Mouse (Mus musculus): ENCODE measurements around the gene Zc3h15.

The Zc3h15 gene

DNA sequence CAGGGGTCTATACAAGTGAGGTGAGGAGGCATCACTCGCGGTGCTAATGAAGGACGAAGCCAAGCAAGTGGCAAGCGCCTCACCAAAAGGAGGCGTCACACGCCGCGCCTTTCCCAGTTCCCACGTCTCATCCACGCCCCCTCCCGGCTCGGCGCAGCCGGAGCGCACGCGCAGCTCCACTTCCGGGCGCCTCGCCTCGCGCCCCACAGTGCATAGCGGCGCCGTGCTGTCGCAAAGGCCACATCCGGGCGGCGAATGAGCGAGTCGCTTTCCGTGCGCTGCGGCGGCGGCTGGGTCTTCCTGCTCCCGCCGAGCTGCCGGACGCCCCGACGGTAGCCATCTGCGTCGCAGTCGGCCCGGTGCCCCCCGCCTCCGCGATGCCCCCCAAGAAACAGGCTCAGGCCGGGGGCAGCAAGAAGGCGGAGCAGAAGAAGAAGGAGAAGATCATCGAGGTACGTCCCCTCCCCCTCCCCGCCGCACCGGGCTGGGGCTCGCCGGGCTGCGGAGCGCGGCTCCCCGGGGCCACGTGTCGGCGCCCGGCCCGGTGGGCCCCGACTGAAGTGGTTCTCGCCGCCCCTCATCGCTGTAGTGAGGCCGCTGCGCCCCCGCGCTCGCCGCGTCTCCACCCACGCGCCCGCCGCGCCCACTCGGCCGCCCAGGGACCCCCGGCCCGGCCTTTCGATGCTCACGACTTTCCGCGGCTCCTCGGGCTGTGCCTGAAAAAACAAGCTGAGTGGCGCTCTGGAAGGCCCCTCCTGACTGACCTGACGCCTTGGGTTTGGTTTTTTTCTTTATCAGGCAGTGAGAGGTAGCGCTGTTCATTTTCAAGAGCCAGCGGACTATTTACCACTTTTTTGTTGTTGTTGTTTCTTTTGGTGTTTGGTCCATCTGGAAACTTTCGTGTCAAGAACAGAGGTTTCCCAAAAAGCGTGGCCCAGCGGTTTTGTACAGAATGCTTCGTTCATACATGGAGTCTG is at the start of gene Zc3h15:
TSS of gene Zc3h15 (plus strand) at position 160 of the 977 bp plus-strand sequence.
- in situ Hi-C loops (cut with MboI, MseI), result loop anchor here (25.0 kb wide), 1 partner anchor 1393 kb away; the partner anchor contains the start of genes P2rx3, Ssrp1 and Tnks1bp1

GRCm38 (mm10) chr2:83620558-83621367 is 23.5 kb upstream of the Zc3h15 start:
- in situ Hi-C loops (cut with MboI, MseI), result no loop called here

DNA sequence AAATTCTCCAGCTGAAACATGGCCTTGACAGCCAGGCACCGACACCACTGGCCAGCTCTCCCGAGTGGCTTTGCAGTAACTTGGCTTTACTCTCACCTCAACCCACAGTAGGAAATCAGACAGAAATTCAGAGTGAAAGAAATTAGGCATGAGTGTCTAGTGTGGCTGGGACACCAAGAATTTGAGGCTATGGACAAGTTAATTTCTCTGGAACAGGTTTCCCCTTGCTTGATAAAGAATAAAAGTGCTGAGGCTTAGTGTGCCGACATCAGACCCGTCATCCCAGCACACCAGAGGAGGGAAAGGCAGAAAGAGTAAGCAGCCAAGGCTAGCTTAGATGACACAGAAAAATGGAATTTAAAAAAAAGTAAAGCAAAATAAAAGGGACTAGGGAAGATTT is 22.7 kb upstream of the Zc3h15 start:
- in situ Hi-C loops (cut with MboI, MseI), result no loop called here

GRCm38 (mm10) chr2:83622792-83623191 is 21.4 kb upstream of the Zc3h15 start:
- in situ Hi-C loops (cut with MboI, MseI), result no loop called here

DNA sequence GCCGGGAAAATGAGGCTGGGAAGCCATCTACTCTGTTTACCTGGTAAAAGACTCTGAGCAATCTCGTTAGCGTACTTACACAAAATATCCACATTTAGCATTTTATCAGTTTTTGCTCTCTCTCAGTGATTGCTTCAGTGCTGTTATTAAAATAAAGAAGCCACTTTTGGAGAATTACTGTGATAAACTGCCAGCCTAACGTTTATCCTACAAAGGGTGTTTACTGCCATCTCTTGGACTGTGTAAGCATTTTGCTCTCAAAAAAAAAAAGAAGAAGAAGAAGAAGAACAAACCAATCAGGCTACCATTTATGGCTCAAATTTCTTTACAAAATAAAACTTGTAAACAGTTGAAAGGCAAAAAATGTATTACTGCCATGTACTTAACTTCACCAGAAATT is 20.2 kb upstream of the Zc3h15 start:
- in situ Hi-C loops (cut with MboI, MseI), result no loop called here

GRCm38 (mm10) chr2:83625226-83626108 is 18.8 kb upstream of the Zc3h15 start:
- in situ Hi-C loops (cut with MboI, MseI), result loop anchor here (25.0 kb wide), 1 partner anchor 1412 kb away; the partner anchor contains the start of genes P2rx3, Ssrp1 and Tnks1bp1

GRCm38 (mm10) chr2:83626881-83627280 is 17.4 kb upstream of the Zc3h15 start:
- in situ Hi-C loops (cut with MboI, MseI), result loop anchor here (25.0 kb wide), 1 partner anchor 1410 kb away; the partner anchor contains the start of genes P2rx3, Ssrp1 and Tnks1bp1

DNA sequence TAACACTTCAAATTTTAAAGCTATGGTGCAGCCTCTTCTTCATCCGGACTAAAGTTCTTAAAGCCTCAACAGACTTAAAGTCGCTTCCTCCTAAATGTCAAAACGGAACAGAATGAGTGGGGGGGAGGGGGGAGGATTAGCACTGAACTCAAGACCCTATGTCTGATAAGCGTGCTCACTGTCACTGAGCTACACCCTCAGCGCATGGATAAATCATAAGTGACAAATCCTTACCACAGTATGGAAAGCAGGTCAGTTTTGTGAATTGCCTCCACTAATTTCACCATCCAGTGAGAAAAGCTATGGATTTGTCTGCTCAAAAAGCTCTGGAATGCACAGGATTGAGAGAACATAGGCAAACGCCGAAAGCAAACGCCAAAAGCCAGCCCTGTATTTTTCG is 16.7 kb upstream of the Zc3h15 start:
- in situ Hi-C loops (cut with MboI, MseI), result loop anchor here (25.0 kb wide), 1 partner anchor 1410 kb away; the partner anchor contains the start of genes P2rx3, Ssrp1 and Tnks1bp1

DNA sequence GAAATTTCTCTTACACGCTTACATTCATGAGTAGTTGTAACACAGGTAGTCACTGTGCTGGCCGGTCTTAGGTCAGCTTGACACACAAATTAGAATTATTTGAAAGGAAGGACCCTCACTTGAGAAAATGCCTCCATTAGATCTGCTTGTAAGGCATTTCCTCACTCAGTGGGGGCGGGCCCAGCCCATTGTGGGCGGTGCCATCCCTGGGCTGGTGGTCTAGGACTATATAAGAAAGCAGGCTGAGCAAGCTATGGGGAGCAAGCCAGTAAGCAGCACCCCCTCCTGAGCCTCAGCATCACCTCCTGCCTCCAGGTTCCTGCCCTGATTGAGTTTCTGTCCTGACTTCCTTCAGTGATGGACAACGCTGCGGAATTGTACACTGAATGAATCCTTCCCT is 16.3 kb upstream of the Zc3h15 start:
- in situ Hi-C loops (cut with MboI, MseI), result loop anchor here (25.0 kb wide), 1 partner anchor 1409 kb away; the partner anchor contains the start of genes P2rx3, Ssrp1 and Tnks1bp1

- in situ Hi-C loops (cut with MboI, MseI), result loop anchor here (25.0 kb wide), 1 partner anchor 1395 kb away; the partner anchor contains the start of genes P2rx3, Ssrp1 and Tnks1bp1
These were observed 2.2 kb upstream of the Zc3h15 start for GRCm38 (mm10) chr2:83641993-83642392.

DNA sequence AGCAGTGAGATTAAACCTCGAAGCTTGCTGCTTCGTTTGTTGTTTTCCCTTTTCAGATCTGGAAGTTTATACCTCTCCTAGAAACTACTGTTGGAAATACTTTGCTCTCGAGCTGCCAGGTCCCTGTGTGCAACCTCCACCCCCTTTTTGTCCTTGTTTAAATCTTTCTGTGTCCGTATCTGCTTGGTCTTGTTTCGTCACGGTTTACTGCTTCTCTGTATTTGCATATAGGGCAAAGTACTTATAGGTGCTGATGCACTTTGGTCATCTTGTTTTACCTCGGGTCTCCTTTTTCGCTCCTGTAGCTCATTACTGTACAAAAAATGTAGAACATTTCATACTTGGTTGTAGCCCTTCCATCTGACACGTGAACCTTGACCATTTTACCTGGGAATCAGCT is 4.7 kb downstream of the Zc3h15 start:
- in situ Hi-C loops (cut with MboI, MseI), result loop anchor here (25.0 kb wide), 1 partner anchor 1388 kb away; the partner anchor contains the start of genes P2rx3, Ssrp1 and Tnks1bp1

GRCm38 (mm10) chr2:83652606-83653005 is 8.4 kb downstream of the Zc3h15 start:
- in situ Hi-C loops (cut with MboI, MseI), result loop anchor here (25.0 kb wide), 1 partner anchor 310 kb away; the partner anchor contains the start of genes Gm13693, Gm13695, Gm13696 and Gm13698

GRCm38 (mm10) chr2:83659279-83659678 is 15.0 kb downstream of the Zc3h15 start:
- in situ Hi-C loops (cut with MboI, MseI), result loop anchor here (25.0 kb wide), 1 partner anchor 303 kb away; the partner anchor contains the start of genes Gm13693, Gm13695, Gm13696 and Gm13698

DNA sequence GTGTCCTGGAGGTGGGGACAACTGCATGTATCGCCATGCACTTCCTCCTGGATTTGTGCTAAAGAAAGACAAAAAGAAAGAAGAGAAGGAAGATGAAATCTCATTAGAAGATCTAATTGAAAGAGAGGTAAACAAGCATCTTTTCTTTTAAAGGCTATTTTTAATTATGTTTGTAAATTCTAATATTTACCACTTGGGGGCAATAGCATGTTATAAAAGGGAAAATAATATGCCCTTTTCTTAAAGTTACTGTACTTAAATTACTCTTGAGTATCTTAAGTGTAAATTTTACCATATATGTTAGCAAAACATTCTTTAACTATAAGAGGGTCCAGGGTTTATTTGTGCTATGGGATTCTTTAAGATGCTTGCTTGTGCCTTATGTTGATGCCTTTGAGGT is 15.9 kb downstream of the Zc3h15 start:
- in situ Hi-C loops (cut with MboI, MseI), result loop anchor here (25.0 kb wide), 1 partner anchor 302 kb away; the partner anchor contains the start of genes Gm13693, Gm13695, Gm13696 and Gm13698

DNA sequence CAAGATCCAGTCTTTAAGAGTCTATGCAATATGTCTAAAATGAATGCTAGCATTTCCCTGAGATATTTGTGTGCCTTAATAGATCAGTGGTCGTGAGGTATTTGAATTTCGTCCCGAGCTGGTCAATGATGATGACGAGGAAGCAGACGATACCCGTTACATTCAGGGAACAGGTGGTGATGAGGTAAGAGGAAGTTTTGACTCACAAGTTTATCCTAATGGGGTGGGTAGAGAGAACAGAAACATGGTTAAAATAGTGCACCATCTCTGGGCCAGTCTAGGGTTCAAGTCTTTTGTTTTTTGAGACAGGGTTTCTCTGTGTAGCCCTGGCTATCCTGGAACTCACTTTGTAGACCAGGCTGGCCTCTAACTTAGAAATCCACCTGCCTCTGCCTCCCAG is 17.1 kb downstream of the Zc3h15 start:
- in situ Hi-C loops (cut with MboI, MseI), result loop anchor here (25.0 kb wide), 1 partner anchor 301 kb away; the partner anchor contains the start of genes Gm13693, Gm13695, Gm13696 and Gm13698

GRCm38 (mm10) chr2:83665051-83665450 is 20.8 kb downstream of the Zc3h15 start:
- in situ Hi-C loops (cut with MboI, MseI), result loop anchor here (5.0 to 25.0 kb wide), 2 partner anchors 112 to 297 kb away; partner anchors contain the start of genes Gm13693, Gm13695, Gm13696 and Gm13698

DNA sequence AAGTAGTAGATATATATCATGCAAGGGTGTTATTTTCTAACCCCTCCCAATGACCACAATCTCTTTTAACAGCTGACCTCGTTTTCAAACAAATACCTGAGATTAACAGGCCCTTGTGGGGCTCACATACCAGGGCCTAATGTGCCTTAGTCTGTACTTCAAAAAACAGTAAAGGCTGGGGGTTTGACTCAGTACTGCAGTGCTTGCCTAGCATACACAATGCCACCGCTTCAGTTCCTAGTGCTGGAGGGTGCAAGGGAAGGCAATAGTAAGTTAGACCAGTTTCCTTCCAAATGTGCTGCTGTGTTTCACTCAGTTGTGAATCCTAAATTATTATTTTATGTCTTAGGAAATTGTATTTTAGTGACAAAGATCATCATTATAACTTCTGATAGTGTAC is 23.2 kb downstream of the Zc3h15 start:
- in situ Hi-C loops (cut with MboI, MseI), result loop anchor here (5.0 to 25.0 kb wide), 2 partner anchors 110 to 295 kb away; partner anchors contain the start of genes Gm13693, Gm13695, Gm13696 and Gm13698

- in situ Hi-C loops (cut with MboI, MseI), result loop anchor here (5.0 to 25.0 kb wide), 2 partner anchors 109 to 294 kb away; partner anchors contain the start of genes Gm13693, Gm13695, Gm13696 and Gm13698
These were observed 23.8 kb downstream of the Zc3h15 start for GRCm38 (mm10) chr2:83668052-83668451.

DNA sequence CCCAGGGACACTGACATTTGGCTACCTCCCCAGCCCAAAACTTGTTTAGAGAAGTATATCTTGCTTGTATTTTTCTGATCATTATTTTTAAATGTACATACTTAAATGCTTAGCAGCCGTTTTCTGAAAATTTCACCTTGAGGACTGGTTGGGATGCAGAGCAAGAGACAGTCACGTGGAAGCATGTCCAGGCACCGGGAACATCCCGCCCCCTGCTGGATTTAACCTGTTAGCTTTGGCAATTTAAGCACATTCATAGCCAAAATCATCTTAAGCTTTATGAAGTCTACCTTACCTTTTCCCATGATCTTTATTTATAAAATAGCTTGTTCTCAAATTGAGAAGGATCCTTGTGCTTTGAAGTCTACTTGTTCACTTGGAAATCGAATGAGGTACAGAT is 25.8 kb downstream of the Zc3h15 start:
- in situ Hi-C loops (cut with MboI, MseI), result loop anchor here (5.0 to 25.0 kb wide), 2 partner anchors 107 to 292 kb away; partner anchors contain the start of genes Gm13693, Gm13695, Gm13696 and Gm13698
